Mouse (Mus musculus): ENCODE data around the gene Hpn.

The Hpn gene

GRCm38 (mm10) chr7:31115182-31115581 lies at the start of gene Hpn:
TSS of gene Hpn (minus strand) at chr7:31115290.
- no peak for DNase-seq

GRCm38 (mm10) chr7:31164748-31165147 lies 49.7 kb upstream of the Hpn start:
- DNase-seq = no peak

GRCm38 (mm10) chr7:31163666-31164577 lies 48.8 kb upstream of the Hpn start:
- DNase-seq = no peak

GRCm38 (mm10) chr7:31162324-31162723 lies 47.2 kb upstream of the Hpn start:
- no peak for DNase-seq

DNA sequence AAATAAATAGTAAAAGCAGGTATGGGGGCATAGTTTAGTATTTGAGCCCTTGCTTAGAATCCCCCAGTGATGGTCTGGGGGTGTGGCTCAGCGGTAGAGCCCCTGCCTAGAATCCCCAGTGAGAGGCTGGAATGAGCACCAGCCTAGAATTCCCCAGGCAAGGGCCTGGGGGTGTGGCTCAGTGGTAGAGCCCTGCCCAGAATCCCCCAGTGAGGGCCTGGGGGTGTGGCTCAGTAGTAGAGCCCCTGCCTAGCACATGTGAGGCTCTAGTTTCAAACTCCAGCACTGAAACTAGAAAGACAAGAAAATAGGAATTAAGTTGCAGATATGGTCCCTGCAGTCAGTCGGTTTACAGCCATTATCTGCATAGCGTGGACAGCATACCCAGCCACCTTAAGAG lies 46.7 kb upstream of the Hpn start:
- DNase-seq = no peak

DNA sequence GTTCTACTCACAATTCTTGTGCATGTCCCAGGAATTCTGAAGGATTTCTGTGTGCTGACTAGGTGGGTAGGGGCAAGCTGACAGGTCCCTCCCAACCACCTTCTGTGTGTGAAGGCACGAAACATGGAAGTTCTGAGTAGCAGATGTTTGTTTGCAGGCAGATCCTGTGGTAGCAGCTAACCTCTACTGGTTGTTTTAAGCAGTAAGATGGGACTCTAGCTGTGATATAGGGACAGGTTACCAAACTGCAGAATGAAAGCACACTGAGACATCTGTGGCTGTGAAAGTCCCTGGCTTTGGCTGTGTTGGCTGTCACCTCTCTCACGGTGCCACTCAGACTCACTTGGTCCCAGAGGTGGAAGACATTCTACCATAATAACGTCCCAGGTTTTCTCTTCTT lies 46.2 kb upstream of the Hpn start:
- DNase-seq = no peak

DNA sequence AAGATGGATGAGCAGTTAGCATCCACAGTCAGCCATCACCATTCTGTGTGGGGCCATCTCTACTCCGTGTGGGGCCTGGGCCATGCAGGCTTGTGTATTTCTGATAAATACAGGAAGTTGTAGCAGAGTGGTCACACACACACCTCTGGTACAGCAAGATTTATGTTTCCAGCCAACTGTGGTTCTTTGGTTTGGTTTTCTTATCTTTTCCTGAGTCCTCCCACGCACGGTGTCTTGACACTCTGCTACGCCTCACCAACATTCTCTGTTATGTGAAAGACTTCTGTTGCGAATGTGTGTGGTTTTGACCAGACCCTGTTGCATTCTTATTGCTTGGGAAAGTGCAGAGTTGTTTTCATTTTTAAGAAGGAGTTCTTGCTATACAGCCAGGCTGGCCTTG lies 45.7 kb upstream of the Hpn start:
- DNase-seq = no peak

DNA sequence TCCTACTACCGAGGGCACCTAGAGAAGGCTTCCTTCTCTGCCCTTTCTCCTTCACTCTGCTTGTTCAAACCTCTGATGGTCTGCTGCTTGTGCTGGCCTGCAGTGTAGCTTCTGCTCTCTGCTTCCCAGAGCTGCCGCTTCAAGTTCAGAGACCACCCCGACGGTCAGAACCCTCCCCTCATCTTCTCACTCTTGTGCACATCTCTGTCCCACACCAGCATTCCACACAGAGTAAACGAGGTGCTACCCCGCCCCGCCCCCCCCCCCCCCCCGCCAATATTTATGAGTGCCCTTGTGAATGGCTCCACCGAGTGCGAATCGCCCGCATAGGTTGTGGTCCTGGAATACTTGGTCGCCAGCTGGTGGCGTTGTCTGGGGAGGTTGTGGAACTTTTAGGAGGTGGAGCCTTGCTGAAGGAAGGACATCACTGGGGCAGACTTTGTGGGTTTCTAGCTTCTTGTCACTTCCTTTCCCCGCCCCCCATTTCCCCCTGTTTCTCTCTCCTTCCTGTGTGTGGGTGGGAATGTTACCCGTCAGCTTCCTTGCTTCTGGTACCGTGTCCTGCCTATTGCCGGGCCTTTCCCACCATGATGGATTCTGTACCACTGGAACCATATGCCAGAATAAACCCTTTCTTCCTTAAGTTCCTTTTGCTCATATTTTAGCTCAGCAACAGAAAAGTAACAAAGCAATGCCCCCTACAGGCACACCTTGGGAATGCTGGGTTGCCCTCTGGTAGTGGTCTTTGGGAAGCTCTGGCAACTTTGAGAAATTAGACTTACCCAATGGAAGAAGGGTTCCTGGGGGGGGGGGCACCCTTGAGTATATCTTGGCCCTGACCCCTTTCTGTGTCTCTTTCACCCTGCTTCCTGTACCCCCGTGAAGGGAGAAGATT lies 41.2 kb upstream of the Hpn start:
- no peak for DNase-seq

- no peak for DNase-seq
Measured at GRCm38 (mm10) chr7:31155296-31156033, 40.4 kb upstream of the Hpn start, which contains the start of gene Gramd1a. TSS of gene Gramd1a (minus strand) at chr7:31155896.

- DNase-seq = no peak
Measured at GRCm38 (mm10) chr7:31153536-31154320, 38.6 kb upstream of the Hpn start.

GRCm38 (mm10) chr7:31151301-31152241 lies 36.5 kb upstream of the Hpn start:
- peak; percentile 48 for DNase-seq

- DNase-seq = peak; percentile 91
Measured at GRCm38 (mm10) chr7:31150566-31151300, 35.6 kb upstream of the Hpn start.

DNA sequence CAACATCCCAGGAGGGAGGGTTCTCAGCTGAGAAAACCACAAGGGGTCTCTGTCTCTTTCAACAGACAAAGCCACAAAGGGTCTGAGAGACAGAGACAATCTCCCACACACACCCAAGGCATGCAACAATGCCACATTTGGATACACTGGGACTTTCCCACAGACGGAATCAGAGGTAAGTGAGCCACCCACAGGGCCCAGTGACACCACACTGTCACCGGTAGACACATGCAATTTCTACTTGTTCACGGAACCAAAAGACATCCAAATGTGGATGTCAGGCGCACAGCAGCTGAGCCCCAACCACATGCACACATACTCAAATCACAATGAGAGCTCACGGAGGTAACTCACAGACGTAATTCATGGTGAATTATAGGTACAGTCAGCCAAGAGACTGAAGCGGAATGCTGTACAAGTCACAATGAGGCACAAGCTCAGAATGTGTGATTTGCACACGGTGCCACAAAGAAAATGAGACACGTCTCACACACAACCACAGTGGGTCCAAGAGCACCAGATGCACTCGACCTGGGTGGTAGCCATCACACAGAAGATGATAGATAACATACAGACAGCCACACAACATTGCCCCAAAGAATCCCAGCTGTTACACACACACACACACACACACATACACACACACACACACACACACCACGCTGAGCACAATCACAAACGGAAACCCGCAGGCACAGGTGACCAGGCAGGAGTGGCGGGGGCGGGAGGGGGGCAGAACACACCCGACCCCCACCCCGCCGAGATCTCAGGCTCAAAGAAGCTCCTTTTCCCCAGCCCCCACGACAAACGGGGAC lies 34.9 kb upstream of the Hpn start:
- DNase-seq = peak; percentile 49

GRCm38 (mm10) chr7:31149271-31149670 lies 34.2 kb upstream of the Hpn start:
- DNase-seq = no peak

DNA sequence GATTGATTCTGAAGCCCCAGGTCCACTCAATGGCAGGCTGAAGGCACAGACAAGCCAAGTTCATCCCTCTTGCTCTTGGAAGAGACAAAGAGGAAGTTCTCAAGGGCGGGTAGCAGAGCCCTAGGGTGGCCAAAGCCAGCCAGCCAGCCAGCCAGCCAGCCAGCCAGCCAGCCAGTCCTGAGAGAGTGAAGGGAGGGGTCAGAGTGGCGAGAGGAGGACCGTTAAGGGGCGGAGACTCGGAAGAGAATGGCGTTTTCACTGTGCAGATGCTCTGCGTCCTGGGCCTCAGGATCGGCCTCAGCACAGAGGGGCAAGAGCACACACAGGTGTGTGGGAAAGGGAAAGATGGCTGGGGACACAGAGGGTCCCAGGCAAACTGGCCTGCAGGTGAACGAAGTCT lies 33.7 kb upstream of the Hpn start:
- peak; percentile 55 for DNase-seq

- DNase-seq = no peak
Measured at GRCm38 (mm10) chr7:31148086-31148485, 33.0 kb upstream of the Hpn start.

DNA sequence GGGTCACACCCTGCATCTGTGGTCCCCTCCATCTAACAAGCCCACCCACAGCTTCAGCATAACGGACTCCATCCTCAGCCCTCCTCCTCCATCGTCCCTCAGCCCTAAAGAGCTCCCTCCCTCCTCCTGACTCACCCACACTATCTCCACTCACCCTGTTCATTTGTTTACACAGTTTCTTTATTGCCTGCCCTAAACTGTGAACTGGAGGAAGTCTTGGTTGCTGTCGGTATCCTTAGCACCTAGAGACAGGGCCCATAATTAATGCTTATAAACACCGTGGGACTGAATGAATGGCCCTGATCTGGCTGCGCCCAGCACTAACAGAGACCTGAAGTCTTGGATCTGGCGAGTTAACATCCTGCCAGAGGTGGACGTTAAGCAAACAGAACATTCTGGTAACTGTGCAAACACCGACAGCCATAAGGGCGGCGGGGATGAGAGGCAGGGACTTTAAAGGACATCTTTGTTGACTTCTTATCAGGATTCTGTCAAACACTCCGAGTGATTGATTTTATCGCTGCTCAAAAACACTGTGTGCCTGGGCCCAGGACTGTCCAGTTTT lies 30.6 kb upstream of the Hpn start:
- no peak for DNase-seq

DNA sequence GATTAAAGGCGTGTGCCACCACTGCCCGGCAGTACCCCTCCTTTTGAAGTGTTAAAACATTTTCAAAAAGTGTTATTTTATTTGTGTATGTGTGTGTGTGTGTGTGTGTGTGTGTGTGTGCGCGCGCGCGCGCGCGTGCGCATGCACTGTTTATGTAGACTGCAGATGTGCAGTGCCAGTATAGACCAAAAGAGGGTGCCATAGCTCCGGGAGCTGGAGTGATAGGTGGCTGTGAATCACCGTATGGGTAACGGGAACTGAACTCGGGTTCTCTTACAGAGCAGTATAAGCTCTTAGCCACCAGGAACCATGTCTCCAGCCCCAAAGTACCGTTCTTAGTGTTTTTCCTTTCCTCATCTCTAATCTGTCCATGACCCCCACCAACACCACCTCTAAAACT lies 29.8 kb upstream of the Hpn start:
- DNase-seq = no peak

DNA sequence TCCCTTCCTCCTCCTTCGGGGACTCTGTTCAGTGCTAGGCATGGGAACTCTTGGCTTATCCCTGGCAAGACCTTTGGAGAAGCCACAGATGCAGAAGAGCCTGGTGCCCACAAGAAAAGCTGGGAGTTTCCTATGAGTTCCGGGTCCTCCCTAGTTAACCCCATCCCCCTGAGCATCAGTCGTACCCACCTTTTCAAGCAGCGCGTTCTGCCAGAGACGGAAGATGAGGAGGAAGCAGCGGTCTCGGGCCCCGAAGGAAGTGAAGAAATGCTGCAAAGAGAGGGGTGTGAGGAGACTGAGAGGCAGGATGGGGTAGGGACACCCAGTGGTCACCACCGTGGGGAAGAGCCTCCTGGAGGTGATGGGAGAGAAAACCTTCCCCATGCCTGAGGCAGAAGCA lies 25.9 kb upstream of the Hpn start:
- no peak for DNase-seq

Measured in right cerebral cortex, adult 18-20 months (tissue).